16 mouse cellular contexts compared by ENCODE assay signal in genomic region chr13:89899066-89899465, GRCm38 (mm10).
"Had no signal": no experiment of that assay in that cellular context is flagged by ENCODE, and none has a peak within 500 bp of the region (broad histone marks: within the 10 kb centered on the region; RNA-seq: fewer than 3 reads in every experiment).

No protein-coding gene starts in this region.

- H3K4me3 ChIP-seq: neural tube, embryonic 13.5 days; neural tube, embryonic 15.5 days; stomach, embryonic 15.5 days had no signal

- H3K9me3 ChIP-seq: neural tube, embryonic 13.5 days; neural tube, embryonic 15.5 days; stomach, embryonic 15.5 days had no signal

- H3K36me3 ChIP-seq: neural tube, embryonic 13.5 days; neural tube, embryonic 15.5 days; stomach, embryonic 15.5 days had no signal

- H3K27me3 ChIP-seq: neural tube, embryonic 13.5 days; neural tube, embryonic 15.5 days; stomach, embryonic 15.5 days had no signal

- H3K4me1 ChIP-seq: neural tube, embryonic 13.5 days; neural tube, embryonic 15.5 days; stomach, embryonic 15.5 days had no signal

- H3K27ac ChIP-seq: neural tube, embryonic 13.5 days; neural tube, embryonic 15.5 days; stomach, embryonic 15.5 days; stomach, postnatal 0 days had no signal

- DNase-seq: retina, postnatal 1 day; right cerebral cortex, adult 18-20 months; right cerebral cortex, postnatal 14 days; right cerebral cortex, postnatal 25 days; right cerebral cortex, postnatal 4 days; spleen, adult 18-20 months; thymus, adult 18-20 months; thymus, adult 2 months; thymus, postnatal 14 days; thymus, postnatal 25 days; thymus, postnatal 36 days; thymus, postnatal 4 days had no signal

- H3K9ac ChIP-seq: neural tube, embryonic 13.5 days; neural tube, embryonic 15.5 days; stomach, embryonic 15.5 days had no signal
